Mouse (Mus musculus): ENCODE data around the gene Zfp524.
"Not testable (repeated sequence)": the region's sequence is repeated elsewhere in the genome, so short reads cannot be mapped to it uniquely, and the experiment has no call there.

Zfp524 gene

DNA sequence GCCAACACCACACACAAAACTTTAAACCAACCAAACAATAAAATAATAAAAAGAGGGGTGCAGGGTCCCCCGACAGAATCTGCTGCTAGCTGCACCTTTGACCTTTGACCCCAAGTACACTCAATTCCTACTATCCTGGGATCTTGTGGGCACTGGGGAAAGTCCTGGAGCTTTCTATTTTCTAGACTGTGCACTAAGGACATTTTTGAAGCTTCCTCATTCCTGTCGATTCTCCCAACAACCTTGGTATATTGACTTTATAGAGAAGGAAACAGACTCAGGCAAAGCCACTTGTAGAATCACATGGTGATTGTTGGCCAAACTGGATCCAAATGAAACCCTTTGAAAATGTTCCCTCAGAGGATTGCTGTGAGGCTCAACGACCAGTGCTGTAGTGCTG is 1.8 kb downstream of the Zfp524 start:
- DNase-seq (ENCODE audit: extremely low spot score), result no peak

DNA sequence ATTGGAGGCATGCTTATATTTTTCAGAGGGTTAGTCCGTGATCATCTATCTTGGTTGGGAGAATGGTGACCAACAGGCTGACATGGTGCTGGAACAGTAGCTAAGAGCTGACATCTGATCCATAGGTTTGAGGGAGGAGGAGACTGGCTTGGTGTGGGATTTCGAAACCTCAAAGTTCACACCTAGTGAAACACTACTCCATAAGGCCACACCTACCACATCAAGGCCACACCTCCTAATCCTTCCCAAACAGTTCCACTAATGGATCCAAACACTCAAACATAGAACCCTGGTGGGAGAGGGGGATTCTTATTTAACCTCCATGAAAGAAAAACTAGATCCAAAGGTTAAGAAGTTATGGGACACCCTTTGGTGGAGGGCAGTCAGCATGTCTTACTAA is 2.7 kb downstream of the Zfp524 start:
- no peak for DNase-seq (ENCODE audit: extremely low spot score)

DNA sequence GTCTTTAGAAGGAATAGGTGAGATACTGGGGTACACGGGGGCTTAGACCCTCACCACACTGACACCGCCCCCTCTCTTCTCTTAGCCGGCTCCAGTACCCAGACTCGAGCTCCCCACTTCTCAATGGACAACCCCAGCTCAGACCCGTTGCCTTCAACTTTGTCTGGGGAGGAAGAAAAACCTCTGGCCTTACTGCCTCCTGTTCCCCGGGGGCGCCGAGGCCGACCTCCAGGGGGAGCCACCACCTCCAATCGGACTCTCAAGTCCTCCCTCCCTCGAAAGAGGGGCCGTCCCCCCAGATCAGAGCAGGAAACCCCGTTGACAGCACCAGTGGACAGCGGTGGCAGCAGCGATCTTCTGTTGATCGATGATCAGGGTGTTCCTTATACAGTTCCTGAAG is 3.1 kb downstream of the Zfp524 start:
- DNase-seq (ENCODE audit: extremely low spot score), result no peak

DNA sequence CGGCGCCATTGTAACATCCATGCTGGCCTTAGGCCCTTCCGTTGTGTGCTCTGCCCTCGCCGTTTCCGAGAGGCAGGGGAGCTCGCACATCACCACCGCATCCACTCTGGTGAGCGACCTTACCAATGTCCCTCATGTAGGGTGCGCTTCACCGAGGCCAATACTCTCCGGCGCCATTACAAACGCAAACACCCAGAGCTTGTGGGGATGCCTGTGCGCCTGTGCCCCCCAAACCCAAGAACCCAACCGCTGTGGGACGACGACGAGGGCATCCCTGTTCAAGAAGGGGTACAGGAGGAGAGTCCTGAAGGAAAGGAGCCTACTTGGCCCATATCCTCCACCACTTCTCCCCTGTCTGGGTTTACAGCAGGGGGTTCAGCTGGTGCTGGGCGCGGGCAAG is 3.7 kb downstream of the Zfp524 start:
- no peak for DNase-seq (ENCODE audit: extremely low spot score)

DNA sequence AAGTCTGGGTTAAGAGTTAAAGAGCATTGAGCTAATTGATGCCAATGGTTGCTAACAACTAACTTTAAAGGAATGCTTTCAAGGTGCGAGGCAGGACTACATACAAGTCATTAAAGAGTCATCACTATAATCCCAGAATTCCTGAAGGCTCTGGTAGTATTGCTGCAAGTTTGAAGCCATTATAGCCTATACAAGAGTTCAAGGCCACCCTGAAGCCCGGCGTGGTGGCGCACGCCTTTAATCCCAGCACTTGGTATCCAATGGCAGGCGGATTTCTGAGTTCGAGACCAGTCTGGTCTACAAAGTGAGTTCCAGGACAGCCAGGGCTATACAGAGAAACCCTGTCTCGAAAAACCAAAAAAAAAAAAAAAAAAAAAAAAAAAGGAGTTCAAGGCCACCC is 5.4 kb downstream of the Zfp524 start:
- not testable (repeated sequence) for DNase-seq (ENCODE audit: extremely low spot score)

DNA sequence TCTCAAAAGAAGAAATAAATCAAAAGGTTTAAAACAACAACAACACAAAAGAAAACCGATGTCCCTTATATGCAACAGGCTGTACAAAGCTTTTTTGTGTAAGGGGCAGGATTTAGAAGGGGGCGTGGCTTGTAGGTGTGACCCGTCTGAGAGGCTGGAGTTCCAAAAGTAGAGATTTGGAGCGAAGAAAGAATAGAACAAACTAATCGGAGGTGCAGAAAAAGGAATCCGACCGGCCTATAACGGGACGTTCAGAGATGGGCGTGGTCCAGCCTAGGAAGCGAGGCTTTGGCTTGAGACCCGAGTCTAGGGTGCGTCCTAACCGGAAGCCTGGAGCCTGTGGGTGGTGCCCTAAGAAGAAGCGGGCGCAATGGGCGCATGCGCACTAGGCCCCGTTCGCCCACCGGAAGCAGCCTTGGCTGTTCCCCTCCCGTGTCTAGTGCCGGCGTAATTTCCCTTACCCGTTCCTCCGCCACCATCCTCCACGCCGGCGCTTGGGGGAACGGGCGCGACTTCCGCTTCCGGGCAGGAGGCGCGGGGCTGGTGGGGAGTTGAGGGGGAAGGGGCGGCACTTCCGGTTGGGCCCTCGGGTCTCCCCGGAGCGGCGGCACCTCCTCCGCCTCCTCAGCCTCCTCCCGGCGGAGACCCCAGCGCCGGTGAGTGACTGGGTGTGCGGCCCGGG is 5.9 kb downstream of the Zfp524 start, which contains the start of the genes Zfp865 and Ccdc106:
Gene Zfp865, plus strand, starts transcription at position 377 of the 682 bp plus-strand sequence.
Gene Ccdc106, plus strand, starts transcription at position 554 of the 682 bp plus-strand sequence.
- DNase-seq (ENCODE audit: extremely low spot score), result peak; percentile 98

DNA sequence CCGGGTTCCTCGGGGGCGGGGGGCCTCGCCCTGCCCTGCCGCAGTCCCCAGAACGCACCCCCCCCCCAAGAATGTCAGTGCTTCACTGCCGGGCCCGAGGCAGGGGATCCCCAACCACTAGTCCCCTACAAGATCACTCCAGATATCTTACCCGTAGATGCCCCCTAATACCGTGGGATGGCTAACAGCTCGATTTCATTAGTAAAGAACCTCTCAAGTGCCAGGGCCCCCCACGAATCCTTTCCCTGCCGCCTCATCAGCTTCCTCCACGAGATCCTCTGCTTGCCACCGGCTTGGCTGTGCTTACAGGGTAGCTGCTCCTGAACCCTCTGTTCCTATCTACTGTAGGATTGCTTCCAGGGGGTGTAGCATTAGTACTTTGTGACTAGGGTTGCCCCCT is 6.5 kb downstream of the Zfp524 start:
- DNase-seq (ENCODE audit: extremely low spot score), result no peak

DNA sequence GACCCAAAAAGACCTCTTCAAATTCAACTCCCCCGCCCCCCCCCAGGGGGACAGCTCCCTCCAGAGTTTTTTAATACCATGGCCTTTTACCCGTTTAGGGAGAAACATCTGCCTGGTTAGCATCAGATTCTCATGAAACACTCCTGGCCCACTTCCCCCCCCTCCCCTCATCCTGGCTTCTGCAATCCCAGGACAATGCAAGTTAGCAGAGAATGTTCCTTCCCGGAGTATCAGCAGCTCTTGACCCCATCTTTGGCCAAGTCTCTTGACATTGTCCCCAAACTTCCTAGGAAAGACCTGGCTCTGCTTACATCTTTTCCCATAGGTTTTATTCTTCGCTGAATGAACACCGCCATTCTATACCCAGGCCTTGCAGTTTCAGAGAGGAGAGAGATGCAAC is 7.0 kb downstream of the Zfp524 start:
- DNase-seq (ENCODE audit: extremely low spot score), result no peak

DNA sequence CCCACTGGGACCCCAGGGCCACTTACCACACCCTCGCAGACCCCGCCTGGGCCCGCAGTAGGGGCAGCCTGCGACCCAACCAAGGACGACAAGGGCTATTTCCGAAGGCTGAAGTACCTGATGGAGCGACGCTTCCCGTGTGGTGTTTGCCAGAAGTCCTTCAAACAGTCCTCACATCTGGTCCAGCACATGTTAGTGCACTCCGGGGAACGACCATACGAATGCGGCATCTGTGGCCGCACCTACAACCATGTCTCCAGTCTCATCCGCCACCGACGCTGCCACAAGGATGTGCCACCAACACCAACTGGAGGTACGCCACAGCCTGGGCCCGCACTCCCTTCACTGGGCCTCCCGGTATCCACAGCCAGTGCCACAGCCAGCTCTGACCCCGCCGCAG is 15.3 kb downstream of the Zfp524 start:
- no peak for DNase-seq (ENCODE audit: extremely low spot score)

DNA sequence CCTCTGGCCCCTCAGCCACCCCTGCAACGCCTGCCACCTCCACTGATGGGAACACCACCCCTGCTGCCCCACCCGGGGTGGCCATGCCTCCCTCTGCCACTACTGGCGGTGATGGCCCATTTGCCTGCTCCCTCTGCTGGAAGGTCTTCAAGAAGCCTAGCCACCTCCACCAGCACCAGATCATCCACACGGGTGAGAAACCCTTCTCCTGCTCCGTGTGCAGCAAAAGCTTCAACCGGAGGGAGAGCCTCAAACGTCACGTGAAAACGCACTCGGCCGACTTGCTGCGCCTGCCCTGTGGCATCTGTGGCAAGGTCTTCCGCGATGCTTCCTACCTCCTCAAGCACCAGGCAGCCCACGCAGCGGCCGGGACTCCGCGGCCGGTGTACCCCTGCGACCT is 15.7 kb downstream of the Zfp524 start:
- no peak for DNase-seq (ENCODE audit: extremely low spot score)

DNA sequence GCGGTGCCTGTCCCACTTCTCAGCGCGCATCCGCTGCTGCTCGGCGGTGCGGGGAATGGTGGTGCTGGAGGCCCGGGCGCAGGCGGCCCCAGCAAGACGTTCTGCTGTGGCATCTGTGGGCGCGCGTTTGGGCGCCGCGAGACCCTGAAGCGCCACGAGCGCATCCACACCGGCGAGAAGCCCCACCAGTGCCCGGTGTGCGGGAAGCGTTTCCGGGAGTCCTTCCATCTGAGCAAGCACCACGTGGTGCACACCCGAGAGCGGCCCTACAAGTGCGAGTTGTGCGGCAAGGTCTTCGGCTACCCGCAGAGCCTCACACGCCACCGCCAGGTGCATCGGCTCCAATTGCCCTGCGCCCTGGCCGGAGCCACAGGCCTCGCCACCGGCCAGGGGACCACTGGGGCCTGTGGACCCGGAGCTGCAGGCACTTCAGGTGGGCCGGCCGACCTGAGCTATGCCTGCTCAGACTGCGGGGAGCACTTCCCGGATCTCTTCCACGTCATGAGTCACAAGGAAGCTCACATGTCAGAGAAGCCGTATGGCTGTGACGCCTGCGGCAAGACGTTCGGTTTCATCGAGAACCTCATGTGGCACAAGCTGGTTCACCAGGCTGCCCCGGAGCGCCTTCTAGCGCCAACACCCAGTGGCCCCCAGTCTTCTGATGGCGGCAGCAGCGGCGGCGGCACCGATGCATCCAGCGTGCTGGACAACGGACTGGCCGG is 16.5 kb downstream of the Zfp524 start:
- DNase-seq (ENCODE audit: extremely low spot score), result no peak

DNA sequence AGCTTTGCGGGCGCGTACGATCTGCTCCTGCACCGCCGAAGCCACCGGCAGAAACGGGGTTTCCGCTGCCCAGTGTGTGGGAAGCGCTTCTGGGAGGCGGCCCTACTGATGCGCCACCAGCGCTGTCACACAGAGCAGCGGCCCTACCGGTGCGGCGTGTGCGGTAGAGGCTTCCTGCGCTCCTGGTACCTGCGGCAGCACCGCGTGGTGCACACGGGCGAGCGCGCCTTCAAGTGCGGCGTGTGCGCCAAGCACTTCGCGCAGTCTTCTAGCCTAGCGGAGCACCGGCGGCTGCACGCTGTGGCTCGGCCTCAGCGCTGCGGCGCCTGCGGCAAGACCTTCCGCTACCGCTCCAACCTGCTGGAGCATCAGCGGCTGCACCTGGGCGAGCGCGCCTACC is 17.3 kb downstream of the Zfp524 start:
- DNase-seq (ENCODE audit: extremely low spot score), result no peak

DNA sequence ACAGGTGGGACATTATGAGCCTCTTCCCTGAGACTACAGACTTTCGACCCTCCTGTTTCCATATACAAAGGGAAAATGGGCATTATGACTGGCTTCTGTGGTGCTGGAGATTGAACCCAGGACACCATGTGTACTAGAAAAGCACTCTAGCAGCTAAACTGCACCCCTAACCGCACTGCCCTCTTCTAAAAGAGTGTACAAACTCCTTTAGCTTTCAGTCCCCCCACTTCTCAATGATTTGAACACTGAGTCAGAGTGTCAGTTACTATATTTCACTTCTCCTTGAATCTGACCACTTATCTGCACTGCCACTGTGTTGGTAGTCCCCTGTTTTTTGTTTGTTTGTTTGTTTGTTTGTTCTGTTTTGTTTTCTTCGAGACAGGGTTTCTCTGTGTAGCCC is 19.6 kb downstream of the Zfp524 start, which contains the start of gene 4632433K11Rik:
Gene 4632433K11Rik, plus strand, starts transcription at position 301 of the 400 bp plus-strand sequence.
- DNase-seq (ENCODE audit: extremely low spot score), result no peak

DNA sequence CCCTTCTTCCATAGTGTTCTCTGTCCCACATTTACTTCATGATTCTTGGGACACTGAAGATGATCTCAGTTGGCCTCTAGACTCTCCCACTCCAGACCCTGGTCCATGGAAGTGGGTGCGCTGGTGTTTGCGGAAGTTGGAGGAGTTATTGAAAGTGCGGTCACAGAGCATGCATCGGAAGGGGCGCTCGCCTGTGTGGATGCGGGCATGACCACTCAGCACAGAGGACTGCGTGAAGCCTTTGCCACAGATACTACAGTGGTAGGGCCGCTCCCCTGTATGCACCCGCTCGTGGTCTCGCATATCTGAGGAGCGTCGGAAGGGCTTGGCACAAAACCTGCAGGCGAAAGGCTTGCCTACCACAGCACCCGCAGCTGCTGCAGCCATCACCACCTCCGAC is 21.4 kb downstream of the Zfp524 start:
- no peak for DNase-seq (ENCODE audit: extremely low spot score)

DNA sequence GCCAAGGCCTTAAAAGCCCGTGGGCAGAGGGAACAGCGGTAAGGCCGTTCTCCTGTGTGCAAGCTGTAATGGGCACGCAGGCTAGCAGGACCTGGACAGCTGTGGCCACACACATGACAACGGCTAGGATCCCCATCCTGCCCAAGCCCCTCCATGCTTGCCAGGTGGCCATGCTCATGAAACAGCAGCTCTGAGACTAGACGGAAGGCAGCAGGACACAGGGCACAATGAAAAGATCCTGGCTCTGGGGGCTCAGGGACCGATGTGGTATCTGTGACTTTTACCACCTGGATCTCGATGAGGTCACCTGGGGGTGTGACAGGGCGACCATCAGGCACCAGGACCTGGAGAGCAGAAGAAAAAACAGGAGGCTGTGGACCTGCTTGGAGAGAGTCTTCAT is 21.9 kb downstream of the Zfp524 start:
- DNase-seq (ENCODE audit: extremely low spot score), result no peak

DNA sequence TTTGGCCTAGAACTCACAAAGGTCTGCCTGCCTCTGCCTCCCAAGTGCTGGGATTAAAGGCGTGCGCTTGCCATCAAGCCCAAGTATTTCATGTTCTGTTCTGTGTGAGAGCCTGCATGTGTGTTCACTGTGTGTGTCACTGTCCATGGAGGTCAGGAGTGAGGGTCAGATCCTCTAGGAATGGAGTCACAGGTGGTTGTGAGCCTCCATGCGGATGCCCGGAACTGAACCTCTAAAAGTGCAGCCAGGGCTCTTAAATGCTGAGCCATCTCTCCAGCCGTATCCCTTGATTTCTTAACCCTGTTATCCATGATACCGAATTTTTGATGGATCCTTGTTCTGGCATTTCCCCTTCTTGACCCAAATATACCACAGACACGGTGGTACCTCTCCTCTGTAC is 22.8 kb downstream of the Zfp524 start:
- DNase-seq (ENCODE audit: extremely low spot score), result no peak

DNA sequence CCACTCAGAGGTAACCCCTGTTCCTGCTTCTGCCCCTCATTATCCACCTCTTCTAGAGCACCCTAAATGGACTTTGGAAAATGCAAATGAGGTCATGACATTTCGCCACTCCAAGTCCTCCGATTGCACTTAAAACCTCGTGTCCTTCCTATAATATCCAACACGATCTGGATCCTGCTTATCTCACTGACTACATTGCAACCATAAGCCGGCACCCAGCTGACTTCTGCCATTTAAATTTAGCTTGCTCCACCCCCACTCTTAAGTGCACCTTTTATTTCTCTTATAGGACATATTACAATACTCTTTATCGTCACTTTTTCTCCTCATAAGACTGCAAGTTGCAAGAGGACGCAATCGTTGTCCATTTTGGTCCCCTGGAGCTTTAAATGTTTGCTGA is 23.3 kb downstream of the Zfp524 start:
- no peak for DNase-seq (ENCODE audit: extremely low spot score)

DNA sequence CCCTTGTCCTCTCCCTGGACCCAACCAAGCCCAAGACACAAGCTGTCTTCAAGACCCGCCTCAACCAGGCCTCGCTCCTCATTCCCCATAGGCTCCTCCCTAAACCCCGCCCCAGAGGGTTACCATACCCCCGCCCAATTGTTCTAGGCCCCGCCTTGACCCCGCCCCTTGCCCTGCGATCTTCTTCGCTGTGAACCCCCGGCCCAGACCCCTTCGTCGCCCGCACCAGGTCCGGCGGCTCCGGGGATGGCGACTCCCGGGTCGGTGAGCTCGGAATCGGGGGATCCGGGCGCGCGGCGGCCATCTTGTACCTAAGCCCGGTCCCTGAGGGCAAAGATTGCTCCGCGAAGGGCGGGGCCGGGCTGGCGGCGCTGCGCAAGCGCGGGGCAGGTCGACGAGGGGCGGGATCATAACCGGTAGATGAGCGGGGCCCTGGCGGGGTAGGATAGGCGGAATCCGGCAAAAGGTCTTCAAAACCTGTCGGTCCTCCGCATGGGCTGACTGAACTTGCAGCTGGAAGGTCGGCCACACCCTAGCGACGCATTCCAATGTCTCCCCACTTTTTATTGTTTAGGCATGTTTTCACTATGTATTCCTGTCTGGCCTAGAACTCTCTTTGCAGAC is 24.0 kb downstream of the Zfp524 start, which contains the start of gene Zfp784:
Gene Zfp784, minus strand, starts transcription at position 338 of the 624 bp plus-strand sequence.
- peak; percentile 96 for DNase-seq (ENCODE audit: extremely low spot score)

DNA sequence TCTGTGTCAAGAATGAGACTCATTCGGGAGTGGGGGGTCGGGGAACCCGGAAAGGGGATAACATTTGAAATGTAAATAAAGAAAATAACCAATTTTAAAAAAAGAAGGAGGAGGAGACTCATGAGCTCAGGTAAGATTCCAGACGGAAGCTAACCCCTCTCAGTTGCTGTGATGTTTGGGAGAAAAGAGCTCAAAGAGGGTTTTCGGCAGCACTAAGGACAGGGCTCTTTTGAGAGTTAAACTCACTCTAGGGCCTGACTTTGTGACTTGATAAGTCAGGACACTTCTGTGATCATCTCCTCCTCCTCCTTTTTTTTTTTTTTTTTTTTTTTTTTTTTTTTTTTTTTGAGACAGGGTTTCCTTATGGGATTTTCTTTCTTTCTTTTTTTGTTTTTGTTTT is 24.7 kb downstream of the Zfp524 start:
- no peak for DNase-seq (ENCODE audit: extremely low spot score)

DNA sequence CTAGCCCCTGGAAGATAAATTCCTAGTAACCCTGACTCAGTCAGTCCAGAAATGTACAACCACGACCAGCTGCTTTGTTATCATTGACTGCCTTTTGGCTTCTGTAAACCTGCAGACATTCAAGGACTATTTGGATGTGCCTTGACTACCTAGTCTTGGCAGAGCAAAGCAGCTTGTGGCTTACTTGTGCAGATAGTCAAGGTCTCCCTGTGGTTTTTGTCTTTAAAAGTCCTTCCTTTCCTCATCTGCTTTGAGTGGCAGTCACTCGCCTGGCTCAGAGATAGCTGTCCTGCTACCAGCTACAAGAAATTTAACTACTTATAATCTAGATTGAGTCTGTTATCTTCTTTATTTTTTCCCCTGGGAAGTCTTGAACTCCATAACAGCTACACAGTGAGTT is 30.8 kb downstream of the Zfp524 start:
- no peak for DNase-seq (ENCODE audit: extremely low spot score)

DNA sequence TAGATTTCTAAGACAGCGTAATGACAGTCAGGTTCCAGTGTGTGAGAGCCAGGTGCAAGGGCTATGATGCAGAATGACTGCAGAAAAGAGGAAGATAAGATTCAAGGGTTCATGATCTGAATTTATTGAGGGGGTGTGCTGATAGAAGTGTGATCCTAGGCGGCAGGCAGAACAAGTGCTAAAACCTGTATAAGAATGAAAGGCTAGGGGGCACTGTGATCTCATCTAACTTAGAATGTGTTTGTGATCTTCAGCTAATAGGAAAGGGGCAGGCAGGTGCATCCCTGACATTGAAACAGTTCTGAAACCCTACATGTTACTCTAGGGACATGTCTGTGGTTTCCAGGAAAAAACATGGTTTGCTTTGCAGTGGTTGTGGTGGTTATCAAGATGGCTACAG is 31.9 kb downstream of the Zfp524 start:
- no peak for DNase-seq (ENCODE audit: extremely low spot score)

DNA sequence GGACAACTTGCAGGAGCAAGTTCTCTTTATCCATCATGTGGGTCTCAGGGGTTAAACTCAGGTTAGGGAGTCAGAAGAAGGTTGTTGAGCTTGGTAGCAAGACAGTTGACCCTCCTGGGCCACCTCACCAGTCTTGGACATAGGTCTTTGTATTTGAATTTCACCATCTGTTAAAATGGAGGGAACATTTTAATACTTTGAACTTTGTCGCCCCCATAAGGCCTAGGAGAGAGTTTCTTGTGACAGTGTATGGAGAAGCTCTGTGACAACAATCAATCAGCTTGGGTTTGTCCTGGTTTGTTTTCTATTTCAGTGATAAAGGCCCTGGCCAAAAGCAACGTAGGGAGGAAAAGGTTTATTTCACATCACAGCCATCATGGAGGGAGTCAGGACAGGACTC is 33.1 kb downstream of the Zfp524 start:
- DNase-seq (ENCODE audit: extremely low spot score), result no peak

Measured in embryo, embryonic 9.5 days (tissue).